In genomic region chr2:44304971-44305808, GRCm38 (mm10) we compare ENCODE assay signal across 9 mouse cellular contexts.
A peak's percentile ranks its signal among the peaks of the same experiment; 100 is the strongest.
DNase-seq lines count a peak whose midpoint lies in the region; ATAC-seq and TF ChIP-seq lines count a peak whose summit lies in the region.
"Had no signal": no experiment of that assay in that cellular context is flagged by ENCODE, and none has a peak within 500 bp of the region (broad histone marks: within the 10 kb centered on the region; RNA-seq: fewer than 3 reads in every experiment).

No protein-coding gene starts in this region.

- intact Hi-C loops in heart, postnatal 10 days (cut with DNase I): no loop called here
- intact Hi-C loops in left cerebral cortex, postnatal 25 days (cut with DNase I): no loop called here

- no peaks in the 10 kb centered on the region for H3K27me3 ChIP-seq in heart, embryonic 13.5 days (replicated peaks)
- H3K27me3 ChIP-seq in limb, embryonic 13.5 days: no peaks in the 10 kb centered on the region
- H3K27me3 ChIP-seq in liver, postnatal 0 days (ENCODE audit: insufficient read depth, low read length): no peaks in the 10 kb centered on the region

- no peak overlapping the region for H3K9ac ChIP-seq in heart, embryonic 13.5 days
- no peak overlapping the region for H3K9ac ChIP-seq in limb, embryonic 13.5 days
- no peak overlapping the region for H3K9ac ChIP-seq in liver, postnatal 0 days (replicated peaks)

- TF ChIP-seq EP300 in liver, postnatal 0 days (IDR thresholded peaks at IDR 0.05; ENCODE audit: low read depth): no peak

- no peak for ATAC-seq in heart, embryonic 13.5 days (ENCODE audit: extremely low read depth, insufficient number of reproducible peaks, low FRiP score, low TSS enrichment)
- peak; percentile 54; the same call in 1 of the 2 replicates for ATAC-seq in limb, embryonic 13.5 days (ENCODE audit: low FRiP score, low read depth)
- ATAC-seq in liver, postnatal 0 days: no peak

- H3K9me3 ChIP-seq in heart, embryonic 13.5 days: no peaks in the 10 kb centered on the region
- no peaks in the 10 kb centered on the region for H3K9me3 ChIP-seq in limb, embryonic 13.5 days
- H3K9me3 ChIP-seq in liver, postnatal 0 days (ENCODE audit: low read length): no peaks in the 10 kb centered on the region

- no peaks in the 10 kb centered on the region for H3K36me3 ChIP-seq in heart, embryonic 13.5 days
- H3K36me3 ChIP-seq in limb, embryonic 13.5 days: no peaks in the 10 kb centered on the region
- no peaks in the 10 kb centered on the region for H3K36me3 ChIP-seq in liver, postnatal 0 days (replicated peaks; ENCODE audit: insufficient read depth, low read length)

- 62% methylated on average over 17 of the region's 17 CpGs for WGBS in heart, embryonic 13.5 days
- WGBS in limb, embryonic 13.5 days: 39% methylated on average over 17 of the region's 17 CpGs
- 74% methylated on average over 16 of the region's 17 CpGs for WGBS in liver, postnatal 0 days (ENCODE audit: insufficient replicate concordance)

- no peak overlapping the region for H3K4me3 ChIP-seq in heart, embryonic 13.5 days
- no peak overlapping the region for H3K4me3 ChIP-seq in limb, embryonic 13.5 days
- no peak overlapping the region for H3K4me3 ChIP-seq in liver, postnatal 0 days (ENCODE audit: low read depth, low read length)

- no peak for DNase-seq in heart, postnatal 10 days
- DNase-seq in retina, embryonic 14.5 days (ENCODE audit: low spot score): peak; percentile 43
- no peak for DNase-seq in retina, postnatal 1 day
- no peak for DNase-seq in yolk sac, embryonic 10.5 days (ENCODE audit: low spot score)
- DNase-seq in liver, postnatal 0 days: no peak
- DNase-seq in left cerebral cortex, postnatal 25 days (ENCODE audit: low spot score in 2 of 2): no peak
- DNase-seq: lung, adult 18-20 months had no signal

- TF ChIP-seq CTCF in liver, postnatal 0 days (IDR thresholded peaks at IDR 0.05; ENCODE audit: low read depth): no peak

- H3K4me1 ChIP-seq in heart, embryonic 13.5 days: no peaks in the 10 kb centered on the region
- H3K4me1 ChIP-seq in limb, embryonic 13.5 days: peaks cover 19% of the 10 kb centered on the region
- no peaks in the 10 kb centered on the region for H3K4me1 ChIP-seq in liver, postnatal 0 days (ENCODE audit: insufficient read depth)

- no peak overlapping the region for H3K27ac ChIP-seq in heart, embryonic 13.5 days (replicated peaks)
- H3K27ac ChIP-seq in limb, embryonic 13.5 days: no peak overlapping the region
- no peak overlapping the region for H3K27ac ChIP-seq in liver, postnatal 0 days (ENCODE audit: low read depth)

- peak overlapping the region; percentile 12; the same call in 1 of the 2 replicates for H3K4me2 ChIP-seq in heart, embryonic 13.5 days
- H3K4me2 ChIP-seq in limb, embryonic 13.5 days (replicated peaks): peak overlapping the region; percentile 37
- no peak overlapping the region for H3K4me2 ChIP-seq in liver, postnatal 0 days (ENCODE audit: low read depth, low read length)
